In the genomic region with DNA sequence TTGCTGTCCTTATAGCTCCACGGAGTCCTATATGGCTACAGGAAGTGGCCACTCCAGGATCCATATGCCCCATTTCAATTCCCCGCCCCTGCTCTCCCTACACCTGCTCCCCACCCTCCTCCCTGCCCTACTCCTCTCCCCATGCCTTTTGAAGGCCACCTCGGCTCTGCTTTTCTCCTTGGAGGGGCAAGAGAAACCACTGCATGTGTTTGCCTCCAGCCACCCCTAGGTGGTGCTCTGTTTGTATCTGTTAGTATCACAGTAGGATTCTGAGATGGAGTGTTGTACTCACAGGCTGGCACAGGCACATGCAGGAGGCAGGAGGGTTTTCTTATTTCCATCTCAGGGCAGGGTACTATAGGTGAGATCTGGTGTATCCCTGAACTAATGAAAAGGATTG, we compare ENCODE assay signal across 8 mouse cellular contexts.
DNase-seq lines count a peak whose midpoint lies in the region; ATAC-seq and TF ChIP-seq lines count a peak whose summit lies in the region.

No protein-coding gene starts in this region.

- no peak overlapping the region for H3K27ac ChIP-seq in hindbrain, embryonic 11.5 days (ENCODE audit: low read depth, low read length)
- no peak overlapping the region for H3K27ac ChIP-seq in hindbrain, embryonic 12.5 days
- no peak overlapping the region for H3K27ac ChIP-seq in forebrain, embryonic 10.5 days
- no peak overlapping the region for H3K27ac ChIP-seq in hindbrain, postnatal 0 days
- no peak overlapping the region for H3K27ac ChIP-seq in midbrain, postnatal 0 days (ENCODE audit: low read depth, low read length)
- H3K27ac ChIP-seq in testis, adult 2 months (ENCODE audit: control insufficient read depth, insufficient read depth, low read depth, low read length) = no peak overlapping the region

- no peak for ATAC-seq in hindbrain, embryonic 11.5 days (ENCODE audit: low FRiP score)
- no peak for ATAC-seq in hindbrain, embryonic 12.5 days (ENCODE audit: low FRiP score)
- peak; percentile 35; the same call in 1 of the 2 replicates for ATAC-seq in hindbrain, postnatal 0 days
- no peak; the same call in 1 of the 2 replicates for ATAC-seq in midbrain, postnatal 0 days (ENCODE audit: low FRiP score)

- WGBS in hindbrain, embryonic 11.5 days = 47% methylated on average over 3 of the region's 3 CpGs
- WGBS in hindbrain, embryonic 12.5 days = 36% methylated on average over 3 of the region's 3 CpGs
- 48% methylated on average over 3 of the region's 3 CpGs for WGBS in forebrain, embryonic 10.5 days
- 43% methylated on average over 3 of the region's 3 CpGs for WGBS in hindbrain, postnatal 0 days
- 43% methylated on average over 3 of the region's 3 CpGs for WGBS in midbrain, postnatal 0 days

- peak; percentile 60 for DNase-seq in hindbrain, embryonic 11.5 days (ENCODE audit: low spot score)
- DNase-seq in adrenal gland, postnatal 36 days = peak; percentile 61 to 75
- peak; percentile 39 for DNase-seq in forebrain, embryonic 10.5 days (ENCODE audit: extremely low spot score, low spot score)
- DNase-seq in hindbrain, postnatal 0 days (ENCODE audit: low spot score) = peak; percentile 77
- peak; percentile 78 to 85 for DNase-seq in left cerebral cortex, postnatal 14 days (ENCODE audit: low spot score in 2 of 2)
- peak; percentile 68 for DNase-seq in midbrain, postnatal 0 days (ENCODE audit: low spot score)

- no peak overlapping the region for H3K4me2 ChIP-seq in hindbrain, embryonic 11.5 days (replicated peaks; ENCODE audit: low read depth, low read length)
- no peak overlapping the region for H3K4me2 ChIP-seq in hindbrain, embryonic 12.5 days (replicated peaks)
- no peak overlapping the region for H3K4me2 ChIP-seq in hindbrain, postnatal 0 days (ENCODE audit: low read depth, low read length)
- H3K4me2 ChIP-seq in midbrain, postnatal 0 days (ENCODE audit: low read depth, low read length, poor library complexity, severe bottlenecking) = no peak overlapping the region

- intact Hi-C loops in left cerebral cortex, postnatal 14 days (cut with DNase I) = loop anchor here (5.0 to 10.0 kb wide), 2 partner anchors 177 to 375 kb away; no protein-coding TSS in a partner anchor

- no peaks in the 10 kb centered on the region for H3K27me3 ChIP-seq in hindbrain, embryonic 11.5 days (ENCODE audit: control insufficient read depth, insufficient read depth, low read length)
- H3K27me3 ChIP-seq in hindbrain, embryonic 12.5 days = no peaks in the 10 kb centered on the region
- no peaks in the 10 kb centered on the region for H3K27me3 ChIP-seq in forebrain, embryonic 10.5 days (ENCODE audit: poor library complexity, severe bottlenecking)
- H3K27me3 ChIP-seq in hindbrain, postnatal 0 days (ENCODE audit: insufficient read depth, low read length) = no peaks in the 10 kb centered on the region
- no peaks in the 10 kb centered on the region for H3K27me3 ChIP-seq in midbrain, postnatal 0 days (ENCODE audit: insufficient read depth, low read length)
- no peaks in the 10 kb centered on the region for H3K27me3 ChIP-seq in testis, adult 2 months (ENCODE audit: control insufficient read depth, insufficient read depth, low read length)

- TF ChIP-seq CTCF in hindbrain, postnatal 0 days (IDR thresholded peaks at IDR 0.05; ENCODE audit: low read depth) = peak; percentile 80
- peak; percentile 84 for TF ChIP-seq CTCF in midbrain, postnatal 0 days (IDR thresholded peaks at IDR 0.05)
- peak; percentile 36; the same call in 1 of the 2 replicates for TF ChIP-seq CTCF in testis, adult 2 months (IDR thresholded peaks at IDR 0.05; ENCODE audit: control insufficient read depth, insufficient read depth, insufficient replicate concordance, low read depth, low read length)

- no peaks in the 10 kb centered on the region for H3K4me1 ChIP-seq in hindbrain, embryonic 11.5 days (replicated peaks; ENCODE audit: control insufficient read depth, insufficient read depth, low read length)
- H3K4me1 ChIP-seq in hindbrain, embryonic 12.5 days = no peaks in the 10 kb centered on the region
- no peaks in the 10 kb centered on the region for H3K4me1 ChIP-seq in forebrain, embryonic 10.5 days
- no peaks in the 10 kb centered on the region for H3K4me1 ChIP-seq in hindbrain, postnatal 0 days (ENCODE audit: insufficient read depth, low read length)
- H3K4me1 ChIP-seq in midbrain, postnatal 0 days (ENCODE audit: insufficient read depth, low read length) = no peaks in the 10 kb centered on the region
- peaks cover 4% of the 10 kb centered on the region for H3K4me1 ChIP-seq in testis, adult 2 months (ENCODE audit: control insufficient read depth, insufficient read depth, low read length)

- no peak overlapping the region for H3K9ac ChIP-seq in hindbrain, embryonic 11.5 days (ENCODE audit: low read depth, low read length)
- H3K9ac ChIP-seq in hindbrain, embryonic 12.5 days = no peak overlapping the region
- no peak overlapping the region for H3K9ac ChIP-seq in hindbrain, postnatal 0 days (replicated peaks; ENCODE audit: low read length)
- H3K9ac ChIP-seq in midbrain, postnatal 0 days (replicated peaks; ENCODE audit: low read length, poor library complexity, severe bottlenecking) = no peak overlapping the region

- TF ChIP-seq POLR2A in testis, adult 2 months (IDR thresholded peaks at IDR 0.05; ENCODE audit: control insufficient read depth, low read depth, low read length) = no peak

- H3K36me3 ChIP-seq in hindbrain, embryonic 11.5 days (ENCODE audit: control insufficient read depth, insufficient read depth, low read length) = no peaks in the 10 kb centered on the region
- no peaks in the 10 kb centered on the region for H3K36me3 ChIP-seq in hindbrain, embryonic 12.5 days
- H3K36me3 ChIP-seq in forebrain, embryonic 10.5 days (replicated peaks) = no peaks in the 10 kb centered on the region
- no peaks in the 10 kb centered on the region for H3K36me3 ChIP-seq in hindbrain, postnatal 0 days (ENCODE audit: insufficient read depth, low read length)
- H3K36me3 ChIP-seq in midbrain, postnatal 0 days (ENCODE audit: insufficient read depth, low read length) = no peaks in the 10 kb centered on the region
- H3K36me3 ChIP-seq in testis, adult 2 months (ENCODE audit: control insufficient read depth, insufficient read depth, low read length) = no peaks in the 10 kb centered on the region

- no peaks in the 10 kb centered on the region for H3K9me3 ChIP-seq in hindbrain, embryonic 11.5 days (ENCODE audit: control insufficient read depth, low read length)
- H3K9me3 ChIP-seq in hindbrain, embryonic 12.5 days (replicated peaks) = no peaks in the 10 kb centered on the region
- no peaks in the 10 kb centered on the region for H3K9me3 ChIP-seq in forebrain, embryonic 10.5 days
- no peaks in the 10 kb centered on the region for H3K9me3 ChIP-seq in hindbrain, postnatal 0 days (ENCODE audit: low read length)
- no peaks in the 10 kb centered on the region for H3K9me3 ChIP-seq in midbrain, postnatal 0 days (ENCODE audit: low read length)

- no peak overlapping the region for H3K4me3 ChIP-seq in hindbrain, embryonic 11.5 days (ENCODE audit: low read depth, low read length)
- H3K4me3 ChIP-seq in hindbrain, embryonic 12.5 days = no peak overlapping the region
- H3K4me3 ChIP-seq in forebrain, embryonic 10.5 days = no peak overlapping the region
- no peak overlapping the region for H3K4me3 ChIP-seq in hindbrain, postnatal 0 days (ENCODE audit: low read length)
- H3K4me3 ChIP-seq in midbrain, postnatal 0 days (ENCODE audit: low read depth, low read length) = no peak overlapping the region
- H3K4me3 ChIP-seq in testis, adult 2 months (ENCODE audit: control insufficient read depth, low read depth, low read length) = no peak overlapping the region
